Comparison of ENCODE assay signal across 8 mouse cellular contexts in the genomic region with DNA sequence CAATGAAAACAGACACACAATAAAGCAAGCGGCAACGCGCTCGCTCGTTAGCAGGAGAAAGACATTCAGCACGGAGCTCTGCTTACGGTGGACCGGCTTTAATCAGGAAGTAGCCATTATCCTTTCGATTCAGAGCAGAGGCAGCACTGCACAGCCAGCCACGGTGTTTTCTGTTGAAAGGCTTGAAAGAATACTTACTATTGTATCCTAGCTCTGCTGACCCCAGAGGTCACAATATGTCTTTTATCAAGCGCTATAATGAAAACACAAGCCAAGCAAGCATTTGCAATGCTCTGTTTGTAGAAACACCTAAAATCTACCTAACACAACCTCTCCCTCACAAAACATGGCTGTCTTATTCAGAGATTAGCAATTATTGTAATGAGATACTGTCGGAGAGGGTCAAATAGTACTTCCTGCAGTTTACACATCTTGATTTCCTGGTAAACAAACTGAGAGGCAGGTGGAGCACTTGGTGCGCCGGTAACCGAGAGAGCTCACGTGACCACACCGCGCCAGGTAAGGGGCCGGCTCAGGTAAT.
DNase-seq lines count a peak whose midpoint lies in the region; ATAC-seq and TF ChIP-seq lines count a peak whose summit lies in the region.

No protein-coding gene starts in this region.

- H3K4me3 ChIP-seq in gastrocnemius, adult 2 months: peak overlapping the region; percentile 82
- H3K4me3 ChIP-seq in forebrain, embryonic 13.5 days: peak overlapping the region; percentile 37
- peak overlapping the region; percentile 46 for H3K4me3 ChIP-seq in hindbrain, embryonic 15.5 days

- TF ChIP-seq CTCF in gastrocnemius, adult 2 months (IDR thresholded peaks at IDR 0.05): no peak

- 2% methylated on average over 19 of the region's 19 CpGs for WGBS in forebrain, embryonic 13.5 days
- 7% methylated on average over 19 of the region's 19 CpGs for WGBS in hindbrain, embryonic 15.5 days

- no peaks in the 10 kb centered on the region for H3K36me3 ChIP-seq in forebrain, embryonic 13.5 days (ENCODE audit: poor library complexity, severe bottlenecking)
- H3K36me3 ChIP-seq in hindbrain, embryonic 15.5 days: no peaks in the 10 kb centered on the region

- intact Hi-C loops in gastrocnemius, adult 2 months (cut with DNase I): loop anchor here (2.0 kb wide), 2 partner anchors 88 to 172 kb away; partner anchors contain the start of genes Baz2b and March7

- peak; percentile 83; the same call in 1 of the 2 replicates for ATAC-seq in forebrain, embryonic 13.5 days
- peak; percentile 70 for ATAC-seq in hindbrain, embryonic 15.5 days (ENCODE audit: low FRiP score, low read depth)

- DNase-seq in gastrocnemius, adult 2 months: no peak
- DNase-seq in gastrocnemius, adult 8-10 months (ENCODE audit: low spot score in 2 of 2): no peak
- DNase-seq in cerebellum, adult 11 months: peak; percentile 36
- peak; percentile 21 to 47 for DNase-seq in left cerebral cortex, adult 18-20 months (ENCODE audit: low spot score in 2 of 2)
- peak; percentile 69 for DNase-seq in lung, postnatal 36 days
- DNase-seq in right cerebral cortex, postnatal 10 days (ENCODE audit: low spot score in 2 of 2): peak; percentile 47 to 56

- no peaks in the 10 kb centered on the region for H3K27me3 ChIP-seq in forebrain, embryonic 13.5 days
- H3K27me3 ChIP-seq in hindbrain, embryonic 15.5 days: no peaks in the 10 kb centered on the region

- peak overlapping the region; percentile 66 for H3K4me2 ChIP-seq in forebrain, embryonic 13.5 days
- peak overlapping the region; percentile 61 for H3K4me2 ChIP-seq in hindbrain, embryonic 15.5 days

- peak overlapping the region; percentile 88 for H3K27ac ChIP-seq in gastrocnemius, adult 2 months
- H3K27ac ChIP-seq in forebrain, embryonic 13.5 days: peak overlapping the region; percentile 81
- peak overlapping the region; percentile 81 for H3K27ac ChIP-seq in hindbrain, embryonic 15.5 days (replicated peaks)

- no peaks in the 10 kb centered on the region for H3K9me3 ChIP-seq in forebrain, embryonic 13.5 days (replicated peaks)
- H3K9me3 ChIP-seq in hindbrain, embryonic 15.5 days: no peaks in the 10 kb centered on the region

- peaks cover 12% of the 10 kb centered on the region for H3K4me1 ChIP-seq in forebrain, embryonic 13.5 days
- H3K4me1 ChIP-seq in hindbrain, embryonic 15.5 days (replicated peaks): peaks cover 10% of the 10 kb centered on the region; the same call in 1 of the 2 replicates

- H3K9ac ChIP-seq in forebrain, embryonic 13.5 days: peak overlapping the region; percentile 59
- H3K9ac ChIP-seq in hindbrain, embryonic 15.5 days: peak overlapping the region; percentile 40

Comparison
In these comparisons a context has a peak if more than half of its experiments do, and no peak if none do; other contexts are left out.
1. DNase-seq: peak in cerebellum, adult 11 months (single experiment), left cerebral cortex, adult 18-20 months (2 of 2), lung, postnatal 36 days (single experiment) and right cerebral cortex, postnatal 10 days (2 of 2); none in gastrocnemius, adult 2 months (single experiment) and gastrocnemius, adult 8-10 months (0 of 2).
2. Peak in every context shown above with its lines, with median percentiles within 50 percentile points of each other: H3K27ac ChIP-seq and H3K4me3 ChIP-seq.